Mouse (Mus musculus): ENCODE results near the gene Kcnma1. TPM values are rescaled to one million over a fixed set of nuclear protein-coding genes. Genes with fewer than 3 reads are reported as not detected.

Gene Kcnma1
- polyA plus RNA-seq, 1 experiment = 0.29 TPM

DNA sequence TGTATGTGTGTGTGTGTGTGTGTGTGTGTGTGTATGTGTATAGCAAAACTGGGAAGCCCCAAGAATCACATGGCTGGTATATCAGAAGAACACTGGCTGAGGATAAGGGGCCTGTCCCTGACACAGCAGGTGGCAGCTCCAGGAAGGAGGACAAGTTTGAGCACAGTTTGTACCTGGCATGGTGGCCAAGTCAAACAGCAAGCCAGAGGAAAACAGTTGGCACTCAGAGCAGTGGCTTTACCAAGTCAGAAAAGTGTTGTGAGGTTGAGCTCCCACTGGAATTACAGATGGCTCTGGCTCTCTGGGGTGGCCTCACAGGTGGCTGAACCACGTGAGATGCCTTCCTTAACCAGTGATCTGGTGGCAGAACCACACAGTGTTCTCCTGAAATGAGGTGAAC, 132.3 kb downstream of the Kcnma1 start:
- no peaks in the 10 kb centered on the region for H3K27me3 ChIP-seq (ENCODE audit: control insufficient read depth, insufficient read depth, low read length)
- H3K4me3 ChIP-seq (ENCODE audit: extremely low read depth, insufficient read depth, insufficient read length) = no peak overlapping the region
- no peak for DNase-seq (ENCODE audit: low read depth in 1 of 2, low spot score in 2 of 2)
- WGBS = 45% methylated on average over 1 of the region's 1 CpGs
- H3K36me3 ChIP-seq (ENCODE audit: control insufficient read depth, insufficient read depth, low read length) = no peaks in the 10 kb centered on the region
- no peaks in the 10 kb centered on the region for H3K4me1 ChIP-seq (ENCODE audit: control insufficient read depth, insufficient read depth, insufficient read length)
- no peak for TF ChIP-seq POLR2A (IDR thresholded peaks at IDR 0.05; ENCODE audit: low read depth, low read length)
- no peak for TF ChIP-seq CTCF (IDR thresholded peaks at IDR 0.05; ENCODE audit: extremely low read depth, insufficient read depth, insufficient read length, insufficient replicate concordance)
- H3K27ac ChIP-seq (ENCODE audit: insufficient read depth, low read length) = no peak overlapping the region

DNA sequence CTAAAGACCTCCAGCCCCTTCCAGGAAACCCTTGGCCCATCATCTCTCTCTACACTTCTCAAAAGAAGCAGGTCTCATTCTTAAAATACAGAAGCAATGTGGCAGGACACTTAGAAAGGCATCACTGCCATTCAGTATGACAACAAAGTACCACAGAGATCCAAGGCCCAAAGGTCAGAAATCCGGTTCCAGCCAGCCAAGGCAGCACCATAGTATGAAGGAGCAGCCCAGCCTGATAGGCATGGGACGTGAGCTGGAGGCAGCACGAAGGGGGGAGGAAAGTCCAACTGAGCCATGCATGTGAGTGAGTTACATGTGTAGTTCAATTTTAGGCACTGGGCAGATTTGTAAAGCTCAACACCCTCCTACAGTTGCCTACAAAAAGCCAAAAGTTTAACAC, 135.0 kb downstream of the Kcnma1 start:
- H3K27ac ChIP-seq (ENCODE audit: insufficient read depth, low read length) = no peak overlapping the region
- no peak for TF ChIP-seq CTCF (IDR thresholded peaks at IDR 0.05; ENCODE audit: extremely low read depth, insufficient read depth, insufficient read length, insufficient replicate concordance)
- TF ChIP-seq POLR2A (IDR thresholded peaks at IDR 0.05; ENCODE audit: low read depth, low read length) = no peak
- H3K36me3 ChIP-seq (ENCODE audit: control insufficient read depth, insufficient read depth, low read length) = no peaks in the 10 kb centered on the region
- no peak for DNase-seq (ENCODE audit: low read depth in 1 of 2, low spot score in 2 of 2)
- no peaks in the 10 kb centered on the region for H3K27me3 ChIP-seq (ENCODE audit: control insufficient read depth, insufficient read depth, low read length)
- WGBS = 88% methylated on average over 3 of the region's 3 CpGs
- H3K4me1 ChIP-seq (ENCODE audit: control insufficient read depth, insufficient read depth, insufficient read length) = no peaks in the 10 kb centered on the region
- no peak overlapping the region for H3K4me3 ChIP-seq (ENCODE audit: extremely low read depth, insufficient read depth, insufficient read length)

DNA sequence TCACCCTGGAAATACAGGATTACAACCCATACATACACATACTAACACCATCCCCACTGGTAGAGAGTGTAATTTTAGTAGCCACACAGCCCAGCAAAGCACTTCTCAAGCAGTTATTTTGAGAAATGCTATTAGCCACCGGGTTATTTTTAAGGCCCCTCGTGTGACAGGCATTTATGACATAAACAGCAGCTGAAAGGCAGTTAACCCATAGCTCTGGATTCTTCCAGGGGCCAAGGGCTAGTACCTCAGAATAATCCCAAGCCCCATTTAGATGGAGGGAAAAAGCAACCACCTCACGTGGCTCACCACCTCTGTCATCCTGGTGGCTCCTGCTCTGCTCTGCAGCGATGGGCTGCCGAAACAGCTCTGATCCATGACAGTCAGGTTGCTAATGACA, 136.7 kb downstream of the Kcnma1 start:
- no peak overlapping the region for H3K27ac ChIP-seq (ENCODE audit: insufficient read depth, low read length)
- 90% methylated on average over 5 of the region's 5 CpGs for WGBS
- no peaks in the 10 kb centered on the region for H3K36me3 ChIP-seq (ENCODE audit: control insufficient read depth, insufficient read depth, low read length)
- no peaks in the 10 kb centered on the region for H3K27me3 ChIP-seq (ENCODE audit: control insufficient read depth, insufficient read depth, low read length)
- DNase-seq (ENCODE audit: low read depth in 1 of 2, low spot score in 2 of 2) = no peak
- no peak overlapping the region for H3K4me3 ChIP-seq (ENCODE audit: extremely low read depth, insufficient read depth, insufficient read length)
- no peaks in the 10 kb centered on the region for H3K4me1 ChIP-seq (ENCODE audit: control insufficient read depth, insufficient read depth, insufficient read length)
- TF ChIP-seq CTCF (IDR thresholded peaks at IDR 0.05; ENCODE audit: extremely low read depth, insufficient read depth, insufficient read length, insufficient replicate concordance) = no peak
- no peak for TF ChIP-seq POLR2A (IDR thresholded peaks at IDR 0.05; ENCODE audit: low read depth, low read length)

DNA sequence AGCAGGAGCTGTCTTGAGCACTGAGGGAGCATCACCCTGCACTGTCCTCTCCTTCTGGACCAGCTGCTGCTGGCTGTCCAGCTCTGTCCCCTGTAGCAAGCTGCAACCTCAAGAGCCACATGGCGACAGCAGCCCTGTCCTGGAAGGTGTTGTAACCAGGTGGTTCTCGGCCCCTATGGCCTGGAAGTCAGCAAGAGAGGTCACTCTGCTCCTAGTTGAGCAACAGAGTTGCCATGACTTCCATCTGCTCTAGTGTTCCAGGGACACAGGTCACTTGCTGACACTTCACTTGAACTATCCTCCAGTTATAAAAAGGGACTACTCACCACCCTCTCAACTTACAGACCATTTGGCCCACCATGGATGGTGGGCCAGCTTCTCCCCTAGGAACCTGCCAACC, 139.7 kb downstream of the Kcnma1 start:
- Histone ChIP-seq H3K36me3 (ENCODE audit: control insufficient read depth, insufficient read depth, low read length) (no peaks in the 10 kb centered on the region), H3K4me1 (ENCODE audit: control insufficient read depth, insufficient read depth, insufficient read length) (no peaks in the 10 kb centered on the region), H3K4me3 (ENCODE audit: extremely low read depth, insufficient read depth, insufficient read length) (no peak overlapping the region), H3K27me3 (ENCODE audit: control insufficient read depth, insufficient read depth, low read length) (no peaks in the 10 kb centered on the region), H3K27ac (ENCODE audit: insufficient read depth, low read length) (no peak overlapping the region)
- 82% methylated on average over 2 of the region's 2 CpGs for WGBS
- TF ChIP-seq CTCF (IDR thresholded peaks at IDR 0.05; ENCODE audit: extremely low read depth, insufficient read depth, insufficient read length, insufficient replicate concordance) (no peak), POLR2A (IDR thresholded peaks at IDR 0.05; ENCODE audit: low read depth, low read length) (no peak)
- DNase-seq (ENCODE audit: low read depth in 1 of 2, low spot score in 2 of 2) = no peak

DNA sequence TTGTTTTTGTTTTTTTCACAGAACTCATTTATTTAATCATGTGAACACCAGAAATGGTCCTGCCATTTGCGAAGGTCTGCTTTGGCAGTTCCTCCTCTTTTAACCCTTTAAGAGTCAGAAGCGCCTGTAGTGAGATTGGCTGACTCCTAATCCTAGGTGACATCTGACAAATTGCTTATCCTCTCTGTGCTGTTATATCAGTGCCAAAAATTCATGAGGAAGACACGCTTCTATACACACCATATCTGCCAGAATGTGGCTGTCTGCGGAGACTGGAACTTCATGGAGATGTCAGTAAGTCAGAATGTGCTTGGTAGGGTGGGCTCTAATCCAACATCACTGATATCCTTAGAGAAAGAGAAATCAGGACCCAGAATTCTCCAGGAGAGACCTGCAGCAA, 157.3 kb downstream of the Kcnma1 start:
- Histone ChIP-seq H3K36me3 (ENCODE audit: control insufficient read depth, insufficient read depth, low read length) (no peaks in the 10 kb centered on the region), H3K27ac (ENCODE audit: insufficient read depth, low read length) (no peak overlapping the region), H3K4me3 (ENCODE audit: extremely low read depth, insufficient read depth, insufficient read length) (no peak overlapping the region), H3K27me3 (ENCODE audit: control insufficient read depth, insufficient read depth, low read length) (no peaks in the 10 kb centered on the region), H3K4me1 (ENCODE audit: control insufficient read depth, insufficient read depth, insufficient read length) (no peaks in the 10 kb centered on the region)
- DNase-seq (ENCODE audit: low read depth in 1 of 2, low spot score in 2 of 2) = no peak
- WGBS = 84% methylated on average over 4 of the region's 4 CpGs
- TF ChIP-seq POLR2A (IDR thresholded peaks at IDR 0.05; ENCODE audit: low read depth, low read length) = no peak

DNA sequence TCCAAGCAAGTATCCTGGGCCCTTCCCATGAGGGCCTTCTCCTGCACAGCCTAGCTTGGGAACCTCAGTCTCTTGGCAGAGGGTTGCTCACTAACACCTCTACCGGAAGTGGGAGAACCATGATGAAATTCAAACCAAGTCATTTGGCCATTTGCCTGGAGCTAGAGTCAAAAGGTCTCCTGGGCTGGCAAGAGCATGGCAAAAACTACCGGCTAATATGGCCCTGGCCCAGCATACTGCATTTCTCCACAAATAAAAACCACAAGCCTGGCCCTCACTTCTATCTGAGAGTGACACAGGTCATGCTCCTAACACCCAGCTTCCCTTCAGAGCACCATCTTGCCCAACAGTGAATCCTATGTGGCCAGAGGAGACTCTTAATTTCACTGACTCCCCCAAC, 159.3 kb downstream of the Kcnma1 start:
- Histone ChIP-seq H3K4me1 (ENCODE audit: control insufficient read depth, insufficient read depth, insufficient read length) (no peaks in the 10 kb centered on the region), H3K27me3 (ENCODE audit: control insufficient read depth, insufficient read depth, low read length) (no peaks in the 10 kb centered on the region), H3K36me3 (ENCODE audit: control insufficient read depth, insufficient read depth, low read length) (no peaks in the 10 kb centered on the region), H3K4me3 (ENCODE audit: extremely low read depth, insufficient read depth, insufficient read length) (no peak overlapping the region), H3K27ac (ENCODE audit: insufficient read depth, low read length) (no peak overlapping the region)
- no peak for DNase-seq (ENCODE audit: low read depth in 1 of 2, low spot score in 2 of 2)
- WGBS = 82% methylated on average over 2 of the region's 2 CpGs
- TF ChIP-seq POLR2A (IDR thresholded peaks at IDR 0.05; ENCODE audit: low read depth, low read length) (no peak), CTCF (IDR thresholded peaks at IDR 0.05; ENCODE audit: extremely low read depth, insufficient read depth, insufficient read length, insufficient replicate concordance) (no peak)

DNA sequence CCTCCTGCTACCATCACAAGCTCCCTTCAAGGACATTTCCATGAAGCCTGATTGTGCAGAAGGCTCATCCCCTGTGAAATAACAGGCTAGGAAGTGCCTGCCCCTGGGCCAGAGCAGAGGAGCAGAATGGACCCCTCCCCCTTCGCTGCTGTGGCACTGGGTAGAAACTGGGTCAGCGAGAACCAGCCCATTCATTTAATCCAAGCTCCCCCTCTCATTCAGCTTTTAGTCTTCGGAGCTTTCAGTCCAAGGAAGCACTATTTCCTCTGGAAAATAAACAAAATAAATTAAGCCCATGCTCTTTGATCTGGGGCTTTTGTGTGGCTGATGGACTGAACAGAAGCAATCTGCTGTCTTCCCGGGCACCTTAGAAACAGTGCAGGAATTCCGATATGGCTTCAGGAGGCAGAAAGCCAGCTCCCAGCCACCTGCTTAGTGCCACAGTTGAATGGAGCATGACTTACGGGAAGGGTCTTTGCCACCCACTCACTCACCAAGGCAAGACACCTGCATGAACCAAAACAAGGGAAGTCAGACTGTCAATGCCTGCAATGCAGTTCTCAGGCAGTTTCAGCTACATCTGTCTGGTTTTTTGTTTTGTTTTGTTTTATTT, 165.7 kb downstream of the Kcnma1 start:
- Histone ChIP-seq H3K4me3 (ENCODE audit: extremely low read depth, insufficient read depth, insufficient read length) (no peak overlapping the region), H3K27ac (ENCODE audit: insufficient read depth, low read length) (no peak overlapping the region), H3K36me3 (ENCODE audit: control insufficient read depth, insufficient read depth, low read length) (no peaks in the 10 kb centered on the region), H3K27me3 (ENCODE audit: control insufficient read depth, insufficient read depth, low read length) (no peaks in the 10 kb centered on the region), H3K4me1 (ENCODE audit: control insufficient read depth, insufficient read depth, insufficient read length) (no peaks in the 10 kb centered on the region)
- WGBS = 56% methylated on average over 6 of the region's 6 CpGs
- no peak for TF ChIP-seq CTCF (IDR thresholded peaks at IDR 0.05; ENCODE audit: extremely low read depth, insufficient read depth, insufficient read length, insufficient replicate concordance)
- DNase-seq (ENCODE audit: low read depth in 1 of 2, low spot score in 2 of 2) = no peak
